Mouse (Mus musculus) ES-E14 (cell line): ENCODE measurements around the gene Tubgcp6. TPM values are rescaled to one million over a fixed set of nuclear protein-coding genes. Genes with fewer than 3 reads are reported as not detected.

Experiments
- DNase-seq: peaks from one replicate; pipeline ENCODE4 v3.0.0-alpha.2; 2013; ENCODE audit warnings: low read depth, low spot score
- H3K27ac ChIP-seq: 2 replicates; pipeline ENCODE4 v1.5.1; 2012; ENCODE audit warnings: low read depth, mild to moderate bottlenecking, low read length, moderate library complexity, mixed read lengths; ENCODE audit not compliant: poor library complexity, insufficient read depth, severe bottlenecking
- H3K36me3 ChIP-seq: 2 replicates; pipeline ENCODE4 v1.6.1; 2012; ENCODE audit warnings: mild to moderate bottlenecking, low read length, moderate library complexity, mixed read lengths; ENCODE audit not compliant: control insufficient read depth, poor library complexity, insufficient read depth, severe bottlenecking
- H3K4me1 ChIP-seq, 2 experiments: fragments of 150-350 bp in 1 of 2; sonication (generic) in 1 of 2; 2 replicates each; pipeline ENCODE4 v1.6.1; 2012; ENCODE audit warnings: low read length in 2 of 2, mild to moderate bottlenecking in 1 of 2, mixed read lengths in 1 of 2; ENCODE audit not compliant: control insufficient read depth in 2 of 2, insufficient read depth in 2 of 2, poor library complexity in 1 of 2
- H3K4me3 ChIP-seq, 2 experiments: fragments of 150-350 bp in 1 of 2; sonication (generic) in 1 of 2; 2 replicates each; pipeline ENCODE4 v1.5.1; 2012; ENCODE audit warnings: low read length in 2 of 2, low read depth in 1 of 2, mild to moderate bottlenecking in 1 of 2, mixed read lengths in 1 of 2; ENCODE audit not compliant: insufficient read depth in 1 of 2, poor library complexity in 1 of 2, severe bottlenecking in 1 of 2
- H3K9ac ChIP-seq: 2 replicates; pipeline ENCODE4 v1.6.1; 2012; ENCODE audit warnings: low read depth, mild to moderate bottlenecking, low read length, mixed read lengths; ENCODE audit not compliant: poor library complexity, insufficient read depth, severe bottlenecking
- H3K9me3 ChIP-seq: fragments of 150-350 bp; sonication (generic); 2 replicates; pipeline ENCODE4 v1.6.1; 2012; ENCODE audit warnings: low read depth, mild to moderate bottlenecking, low read length; ENCODE audit not compliant: control insufficient read depth, insufficient read depth
- CHD2 ChIP-seq: IDR thresholded peaks from 2 replicates; pipeline ENCODE4 v1.6.1; 2014; ENCODE audit warnings: mild to moderate bottlenecking, low read depth, low read length, inconsistent platforms
- HCFC1 ChIP-seq: IDR thresholded peaks from 2 replicates; pipeline ENCODE4 v1.6.1; 2012; ENCODE audit warnings: low read length, inconsistent platforms, borderline replicate concordance; ENCODE audit not compliant: insufficient read depth
- MAFK ChIP-seq: IDR thresholded peaks from 2 replicates; pipeline ENCODE4 v1.6.1; 2014; ENCODE audit warnings: mild to moderate bottlenecking, low read depth, low read length, inconsistent platforms; ENCODE audit not compliant: insufficient read depth
- ZC3H11A ChIP-seq: IDR thresholded peaks from 2 replicates; pipeline ENCODE4 v1.6.1; 2012; ENCODE audit warnings: low read depth, mild to moderate bottlenecking, inconsistent platforms, low read length, borderline replicate concordance
- ZNF384 ChIP-seq: IDR thresholded peaks from 2 replicates; pipeline ENCODE4 v1.6.1; 2012; ENCODE audit warnings: low read depth, low read length, inconsistent platforms
- in situ Hi-C, 2 experiments: fragments of 600-800 bp; cut with MboI; formaldehyde crosslinking; loops; one replicate each; pipeline ENCODE4 v1.15.1; 2025; ENCODE audit warnings: low sequenced_read_pairs in 2 of 2, inconsistent platforms in 1 of 2; ENCODE audit not compliant: unreplicated experiment in 2 of 2
- total RNA-seq: library from RNA; depleted of rRNA; stranded (reverse); fragments of 300-350 nt; gene quantifications from 2 replicates; pipeline ENCODE4 v1.2.3, GENCODE M21; 2012

Tubgcp6 gene
- total RNA-seq, 1 experiment, result 37.3 TPM

GRCm38 (mm10) chr15:89078208-89078836, 44.6 kb downstream of the Tubgcp6 start:
- in situ Hi-C loops, result no loop called here
- Histone ChIP-seq H3K36me3 (peaks cover 10% of the 10 kb centered on the region; the same call in 1 of the 2 replicates), H3K27ac (no peak overlapping the region), H3K9me3 (no peaks in the 10 kb centered on the region), H3K9ac (no peak overlapping the region), H3K4me1 (peaks cover 0 to 7% of the 10 kb centered on the region in 2 experiments; a peak in 2 of 4 replicates), H3K4me3 (no peak overlapping the region)
- TF ChIP-seq ZC3H11A (no peak), CHD2 (no peak), ZNF384 (no peak), MAFK (no peak), HCFC1 (no peak)
- no peak for DNase-seq

DNA sequence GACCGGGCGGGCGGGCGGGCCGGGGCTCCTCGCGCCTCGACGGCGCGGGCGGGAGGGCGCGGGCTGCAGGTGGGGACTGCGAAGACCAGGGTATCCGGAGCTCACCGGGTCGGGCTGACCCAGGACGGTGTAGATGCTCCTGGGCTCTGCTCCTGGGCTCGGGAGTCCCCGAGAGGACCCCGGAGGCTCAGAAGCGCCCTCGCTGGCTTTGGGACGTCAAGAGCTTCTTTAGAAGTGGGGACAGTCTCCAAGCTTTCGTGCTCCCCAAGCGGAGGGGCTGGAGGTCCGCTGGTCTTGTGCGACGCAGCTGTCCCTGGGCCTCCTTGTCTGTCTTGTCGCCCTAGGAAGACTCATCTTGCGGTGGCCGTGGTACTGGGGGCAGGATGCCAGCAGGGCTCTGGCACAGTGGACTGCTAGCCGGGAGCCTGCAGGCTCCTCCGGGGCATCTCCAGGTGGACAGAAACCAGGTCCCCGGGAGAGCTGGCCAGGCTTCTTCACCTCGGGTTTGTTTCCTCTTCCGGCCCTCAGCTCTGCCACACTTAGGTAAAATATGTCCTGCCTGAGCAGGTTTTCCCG, 46.7 kb downstream of the Tubgcp6 start:
- TF ChIP-seq CHD2, result no peak
- no peak for TF ChIP-seq ZNF384
- no peak for TF ChIP-seq ZC3H11A
- TF ChIP-seq MAFK, result no peak
- no peak for TF ChIP-seq HCFC1

GRCm38 (mm10) chr15:89075478-89076147, 47.3 kb downstream of the Tubgcp6 start:
- TF ChIP-seq ZNF384 (no peak), HCFC1 (0 out of 2 replicates have a peak, but pooled peaks have one; percentile 24)
- Histone ChIP-seq H3K36me3 (no peaks in the 10 kb centered on the region), H3K4me3 (peak overlapping the region; percentile 59 to 78), H3K27ac (no peak overlapping the region), H3K9me3 (no peaks in the 10 kb centered on the region), H3K4me1 (peaks cover 0 to 10% of the 10 kb centered on the region in 2 experiments; a peak in 2 of 4 replicates), H3K9ac (peak overlapping the region; percentile 62; the same call in 1 of the 2 replicates)
- DNase-seq, result peak; percentile 48
- in situ Hi-C loops, result no loop called here

More for the DNA sequence above, 46.7 kb downstream of the Tubgcp6 start:
- Histone ChIP-seq H3K36me3 (no peaks in the 10 kb centered on the region), H3K4me3 (peak overlapping the region; percentile 74 to 78), H3K27ac (no peak overlapping the region), H3K4me1 (peaks cover 0 to 7% of the 10 kb centered on the region in 2 experiments; a peak in 2 of 4 replicates), H3K9ac (peak overlapping the region; percentile 87), H3K9me3 (no peaks in the 10 kb centered on the region)
- no peak for DNase-seq
- in situ Hi-C loops, result no loop called here

DNA sequence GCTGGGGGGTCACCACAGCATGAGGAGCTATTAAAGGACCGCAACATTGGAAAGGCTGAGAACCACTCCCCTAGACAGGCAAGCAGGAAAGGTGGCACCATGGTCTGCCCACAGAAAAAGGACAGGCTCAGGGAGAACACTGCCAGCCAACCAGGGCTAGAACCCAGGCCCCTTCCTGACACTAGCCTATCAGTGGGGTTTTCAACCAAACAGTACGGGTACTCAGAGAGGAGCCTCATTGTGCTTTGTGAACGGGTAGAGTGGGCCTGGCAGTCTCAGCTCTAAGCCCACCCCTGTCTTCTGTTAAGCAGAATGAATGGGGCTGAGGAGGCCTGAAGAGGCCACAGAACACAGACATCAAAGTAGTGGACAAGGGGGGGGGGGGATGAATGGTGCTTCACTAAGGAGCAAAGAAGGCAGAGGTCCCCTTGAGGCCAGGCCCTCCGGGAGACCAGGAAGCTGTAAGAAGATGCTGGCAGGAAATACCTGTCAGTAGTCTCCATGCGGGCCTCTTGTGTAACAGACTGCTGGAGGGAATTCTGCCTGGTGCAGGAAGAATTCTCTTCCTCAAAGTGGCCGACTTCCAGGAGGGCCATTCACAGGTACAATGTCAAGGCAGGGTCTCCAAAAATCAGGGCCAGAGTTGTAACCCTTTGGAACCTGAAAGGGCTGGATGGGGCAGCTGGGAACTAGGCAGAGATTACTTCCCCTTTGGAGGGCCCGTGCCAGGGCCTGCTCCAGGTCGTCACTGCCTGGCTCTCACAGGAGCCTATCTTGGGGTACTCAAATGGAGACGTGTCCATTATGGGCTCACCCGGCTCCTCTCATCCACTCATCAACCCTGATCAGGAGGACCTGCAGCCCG, 48.1 kb downstream of the Tubgcp6 start, which contains the start of gene Trabd:
TSS of gene Trabd (plus strand) at position 512 of the 865 bp plus-strand sequence.
- Histone ChIP-seq H3K9ac (peak within 1 kb of the TSS; percentile 62; the same call in 1 of the 2 replicates), H3K4me3 (peak within 1 kb of the TSS; percentile 59 to 78), H3K9me3 (no peaks in the 10 kb centered on the region), H3K4me1 (peaks cover 0 to 14% of the 10 kb centered on the region in 2 experiments; a peak in 2 of 4 replicates), H3K27ac (no peak within 1 kb of the TSS), H3K36me3 (no peaks in the 10 kb centered on the region)
- in situ Hi-C loops, result no loop called here
- no peak for DNase-seq
- no peak for TF ChIP-seq MAFK
